Mouse (Mus musculus): ENCODE data around the gene Prom2. TPM values are rescaled to one million over a fixed set of nuclear protein-coding genes. Genes with fewer than 3 reads are reported as not detected.
A peak's percentile ranks its signal among the peaks of the same experiment; 100 is the strongest.

The Prom2 gene
- 12.1 and 14.1 TPM in 2 replicates for polyA plus RNA-seq (2014; fragmentation: Nextera tagmentation; extraction: Ambion mirVana)

- Histone ChIP-seq H3K36me3 (ENCODE audit: control insufficient read depth, insufficient read depth, low read length) (no peaks in the 10 kb centered on the region), H3K9me3 (ENCODE audit: control insufficient read depth, low read depth, low read length) (no peaks in the 10 kb centered on the region), H3K27ac (ENCODE audit: low read length) (peak within 1 kb of the TSS; percentile 48; the same call in 1 of the 2 replicates), H3K4me3 (ENCODE audit: low read depth, low read length) (peak within 1 kb of the TSS; percentile 23), H3K9ac (replicated peaks; ENCODE audit: low read depth, low read length) (0 out of 2 replicates have a peak within 1 kb of the TSS, but pooled peaks have one; percentile 2), H3K4me1 (ENCODE audit: control insufficient read depth, insufficient read depth, low read length) (no peaks in the 10 kb centered on the region), H3K4me2 (replicated peaks; ENCODE audit: low read depth, low read length) (peak within 1 kb of the TSS; percentile 33), H3K27me3 (ENCODE audit: control insufficient read depth, insufficient read depth, low read length) (peaks cover 25% of the 10 kb centered on the region)
- 4% methylated on average over 29 of the region's 29 CpGs for WGBS
- ATAC-seq (ENCODE audit: insufficient number of reproducible peaks, insufficient read depth, low FRiP score, low read depth), result peak; percentile 89
Measured at GRCm38 (mm10) chr2:127541185-127541584, at the start of gene Prom2. Gene Prom2, minus strand, starts transcription at chr2:127541467.

DNA sequence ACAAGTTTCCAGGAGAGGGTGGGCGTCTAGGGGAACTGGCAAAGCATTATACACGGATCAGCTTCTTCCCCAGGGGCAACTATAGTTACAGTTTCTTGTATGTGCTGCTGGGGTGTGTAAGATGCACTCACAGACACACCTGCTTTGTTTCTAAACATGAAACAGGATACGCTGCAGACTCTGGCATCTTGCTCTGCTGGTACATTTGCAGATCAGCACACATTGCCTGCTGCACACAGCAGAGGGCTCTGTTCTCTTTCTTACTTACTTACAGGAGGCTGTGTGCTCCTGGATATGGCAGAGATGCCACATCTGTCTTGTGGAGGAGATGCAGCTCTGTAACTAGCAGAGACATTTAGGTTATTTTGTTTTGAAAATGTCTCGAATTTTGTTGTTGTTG, 49.6 kb upstream of the Prom2 start:
- H3K27ac ChIP-seq (ENCODE audit: low read length), result no peak overlapping the region
- no peak for ATAC-seq (ENCODE audit: insufficient number of reproducible peaks, insufficient read depth, low FRiP score, low read depth)
- H3K4me2 ChIP-seq (replicated peaks; ENCODE audit: low read depth, low read length), result no peak overlapping the region
- H3K9ac ChIP-seq (replicated peaks; ENCODE audit: low read depth, low read length), result no peak overlapping the region
- WGBS, result 78% methylated on average over 4 of the region's 4 CpGs
- H3K4me1 ChIP-seq (ENCODE audit: control insufficient read depth, insufficient read depth, low read length), result peaks cover 7% of the 10 kb centered on the region
- H3K4me3 ChIP-seq (ENCODE audit: low read depth, low read length), result no peak overlapping the region
- no peaks in the 10 kb centered on the region for H3K9me3 ChIP-seq (ENCODE audit: control insufficient read depth, low read depth, low read length)
- peaks cover 19% of the 10 kb centered on the region for H3K36me3 ChIP-seq (ENCODE audit: control insufficient read depth, insufficient read depth, low read length)
- no peaks in the 10 kb centered on the region for H3K27me3 ChIP-seq (ENCODE audit: control insufficient read depth, insufficient read depth, low read length)

DNA sequence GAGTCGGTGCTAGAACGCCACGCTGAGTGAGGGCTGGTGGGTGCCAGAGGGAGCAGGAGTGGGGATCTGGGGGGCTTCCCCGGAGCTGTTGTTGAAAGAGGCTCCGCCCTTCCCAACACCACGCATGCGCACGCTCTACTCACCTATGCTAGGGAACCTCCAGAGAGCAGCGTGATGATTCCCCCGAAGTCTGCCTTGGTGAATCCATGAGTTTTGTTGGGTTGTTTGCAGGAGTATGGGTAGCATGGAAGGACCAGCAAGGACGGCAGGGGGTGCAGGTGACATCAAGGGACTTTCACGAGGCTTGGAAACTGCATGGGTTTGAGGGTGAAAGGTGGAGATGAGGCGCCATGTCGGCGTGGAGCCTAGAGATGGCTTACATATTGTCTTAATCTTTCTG, 48.9 kb upstream of the Prom2 start:
- Histone ChIP-seq H3K27ac (ENCODE audit: low read length) (no peak overlapping the region), H3K9ac (replicated peaks; ENCODE audit: low read depth, low read length) (no peak overlapping the region), H3K4me1 (ENCODE audit: control insufficient read depth, insufficient read depth, low read length) (peaks cover 7% of the 10 kb centered on the region), H3K36me3 (ENCODE audit: control insufficient read depth, insufficient read depth, low read length) (peaks cover 16% of the 10 kb centered on the region), H3K4me2 (replicated peaks; ENCODE audit: low read depth, low read length) (no peak overlapping the region), H3K9me3 (ENCODE audit: control insufficient read depth, low read depth, low read length) (no peaks in the 10 kb centered on the region), H3K27me3 (ENCODE audit: control insufficient read depth, insufficient read depth, low read length) (no peaks in the 10 kb centered on the region), H3K4me3 (ENCODE audit: low read depth, low read length) (no peak overlapping the region)
- WGBS, result 70% methylated on average over 15 of the region's 15 CpGs
- no peak for ATAC-seq (ENCODE audit: insufficient number of reproducible peaks, insufficient read depth, low FRiP score, low read depth)

DNA sequence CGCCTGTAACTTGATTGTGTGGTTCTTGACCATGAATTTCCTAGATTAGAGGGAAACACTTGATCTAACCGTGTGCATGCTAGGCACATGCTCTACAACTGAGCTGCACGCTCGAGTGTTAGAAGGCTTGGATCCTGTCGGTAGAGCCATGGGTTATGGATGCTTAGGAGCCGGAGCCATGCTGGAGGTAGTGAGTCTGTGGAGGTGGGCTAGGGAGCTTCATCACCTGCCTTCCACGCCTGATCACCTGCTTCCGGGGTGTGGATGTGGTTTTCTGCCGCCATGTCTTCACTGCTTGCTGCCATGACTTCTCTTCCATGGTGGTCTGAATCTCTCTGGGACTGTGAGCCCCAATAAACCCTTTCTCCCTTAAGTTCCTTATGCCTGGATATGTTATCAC, 47.6 kb upstream of the Prom2 start:
- no peaks in the 10 kb centered on the region for H3K27me3 ChIP-seq (ENCODE audit: control insufficient read depth, insufficient read depth, low read length)
- no peak for ATAC-seq (ENCODE audit: insufficient number of reproducible peaks, insufficient read depth, low FRiP score, low read depth)
- WGBS, result 88% methylated on average over 9 of the region's 9 CpGs
- H3K9ac ChIP-seq (replicated peaks; ENCODE audit: low read depth, low read length), result no peak overlapping the region
- peaks cover 7% of the 10 kb centered on the region for H3K4me1 ChIP-seq (ENCODE audit: control insufficient read depth, insufficient read depth, low read length)
- no peak overlapping the region for H3K4me3 ChIP-seq (ENCODE audit: low read depth, low read length)
- peaks cover 9% of the 10 kb centered on the region for H3K36me3 ChIP-seq (ENCODE audit: control insufficient read depth, insufficient read depth, low read length)
- no peak overlapping the region for H3K4me2 ChIP-seq (replicated peaks; ENCODE audit: low read depth, low read length)
- no peaks in the 10 kb centered on the region for H3K9me3 ChIP-seq (ENCODE audit: control insufficient read depth, low read depth, low read length)
- no peak overlapping the region for H3K27ac ChIP-seq (ENCODE audit: low read length)

- peak overlapping the region; percentile 97 for H3K4me3 ChIP-seq (ENCODE audit: low read depth, low read length)
- peaks cover 7% of the 10 kb centered on the region for H3K4me1 ChIP-seq (ENCODE audit: control insufficient read depth, insufficient read depth, low read length)
- no peaks in the 10 kb centered on the region for H3K9me3 ChIP-seq (ENCODE audit: control insufficient read depth, low read depth, low read length)
- H3K36me3 ChIP-seq (ENCODE audit: control insufficient read depth, insufficient read depth, low read length), result peaks cover 7% of the 10 kb centered on the region
- H3K27me3 ChIP-seq (ENCODE audit: control insufficient read depth, insufficient read depth, low read length), result no peaks in the 10 kb centered on the region
- H3K9ac ChIP-seq (replicated peaks; ENCODE audit: low read depth, low read length), result peak overlapping the region; percentile 86
- 0% methylated on average over 22 of the region's 22 CpGs for WGBS
- 0 out of 2 replicates have a peak, but pooled peaks have one; percentile 4 for ATAC-seq (ENCODE audit: insufficient number of reproducible peaks, insufficient read depth, low FRiP score, low read depth)
- peak overlapping the region; percentile 86 for H3K27ac ChIP-seq (ENCODE audit: low read length)
- H3K4me2 ChIP-seq (replicated peaks; ENCODE audit: low read depth, low read length), result peak overlapping the region; percentile 85
Measured at GRCm38 (mm10) chr2:127587514-127587844, 46.2 kb upstream of the Prom2 start.

GRCm38 (mm10) chr2:127586694-127587513, 45.6 kb upstream of the Prom2 start, which contains the start of the genes Zfp661 and Mrps5:
Gene Zfp661, minus strand, starts transcription at chr2:127587094.
Gene Mrps5, plus strand, starts transcription at chr2:127587222.
- 4% methylated on average over 39 of the region's 39 CpGs for WGBS

DNA sequence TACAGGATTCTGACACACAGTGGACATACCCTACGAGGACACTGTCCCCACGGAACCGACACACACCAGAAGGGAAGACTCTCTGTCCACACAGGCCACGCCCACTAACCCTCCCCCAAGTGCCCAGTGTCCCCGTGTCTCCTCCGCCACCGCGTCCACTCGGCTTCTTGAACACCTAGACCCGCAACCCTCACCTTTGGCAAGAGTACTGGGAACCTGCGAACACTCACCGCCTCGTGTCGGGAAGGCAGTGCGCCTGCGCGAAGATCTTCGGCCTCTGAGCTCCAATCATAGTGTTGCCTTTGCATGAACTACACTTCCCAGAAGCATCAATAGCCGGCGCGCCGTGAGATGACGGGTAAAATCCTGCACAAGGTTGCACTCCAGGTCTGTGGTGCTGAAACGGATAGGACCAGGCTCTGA, 43.2 kb upstream of the Prom2 start:
- no peak overlapping the region for H3K27ac ChIP-seq (ENCODE audit: low read length)
- ATAC-seq (ENCODE audit: insufficient number of reproducible peaks, insufficient read depth, low FRiP score, low read depth), result peak; percentile 77
- H3K36me3 ChIP-seq (ENCODE audit: control insufficient read depth, insufficient read depth, low read length), result no peaks in the 10 kb centered on the region
- peak overlapping the region; percentile 52 for H3K9ac ChIP-seq (replicated peaks; ENCODE audit: low read depth, low read length)
- H3K4me2 ChIP-seq (replicated peaks; ENCODE audit: low read depth, low read length), result peak overlapping the region; percentile 87
- peaks cover 7% of the 10 kb centered on the region for H3K4me1 ChIP-seq (ENCODE audit: control insufficient read depth, insufficient read depth, low read length)
- peak overlapping the region; percentile 58 for H3K4me3 ChIP-seq (ENCODE audit: low read depth, low read length)
- H3K9me3 ChIP-seq (ENCODE audit: control insufficient read depth, low read depth, low read length), result no peaks in the 10 kb centered on the region
- no peaks in the 10 kb centered on the region for H3K27me3 ChIP-seq (ENCODE audit: control insufficient read depth, insufficient read depth, low read length)
- WGBS, result under 1% methylated on average over 24 of the region's 24 CpGs

More at GRCm38 (mm10) chr2:127586694-127587513, 45.6 kb upstream of the Prom2 start, which contains the start of the genes Zfp661 and Mrps5:
- Histone ChIP-seq H3K27ac (ENCODE audit: low read length) (peak within 1 kb of the TSS; percentile 86), H3K4me3 (ENCODE audit: low read depth, low read length) (peak within 1 kb of the TSS; percentile 97), H3K4me2 (replicated peaks; ENCODE audit: low read depth, low read length) (peak within 1 kb of the TSS; percentile 85), H3K9ac (replicated peaks; ENCODE audit: low read depth, low read length) (peak within 1 kb of the TSS; percentile 86), H3K27me3 (ENCODE audit: control insufficient read depth, insufficient read depth, low read length) (no peaks in the 10 kb centered on the region), H3K4me1 (ENCODE audit: control insufficient read depth, insufficient read depth, low read length) (peaks cover 7% of the 10 kb centered on the region), H3K9me3 (ENCODE audit: control insufficient read depth, low read depth, low read length) (no peaks in the 10 kb centered on the region), H3K36me3 (ENCODE audit: control insufficient read depth, insufficient read depth, low read length) (peaks cover 4% of the 10 kb centered on the region; the same call in 1 of the 2 replicates)
- ATAC-seq (ENCODE audit: insufficient number of reproducible peaks, insufficient read depth, low FRiP score, low read depth), result peak; percentile 85

DNA sequence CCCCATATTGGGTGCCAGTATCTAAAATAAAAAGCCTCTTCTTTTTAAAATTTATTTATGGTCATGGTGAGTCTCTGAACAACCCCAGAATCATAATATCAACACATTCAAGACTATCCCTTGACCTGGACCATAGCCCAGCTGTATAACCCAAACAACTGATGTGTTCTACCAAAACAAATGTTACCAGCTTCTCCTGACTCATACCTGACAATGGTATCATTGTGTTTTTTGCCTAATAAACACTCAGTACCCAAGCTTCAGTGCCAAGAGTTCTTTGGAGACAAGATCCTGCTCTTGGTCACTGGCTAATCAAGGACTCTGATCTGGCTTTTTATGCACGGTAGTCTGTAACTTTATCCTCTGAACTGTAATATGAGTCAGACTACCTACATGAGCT, 32.1 kb upstream of the Prom2 start:
- Histone ChIP-seq H3K4me2 (replicated peaks; ENCODE audit: low read depth, low read length) (no peak overlapping the region), H3K27ac (ENCODE audit: low read length) (no peak overlapping the region), H3K4me3 (ENCODE audit: low read depth, low read length) (no peak overlapping the region), H3K36me3 (ENCODE audit: control insufficient read depth, insufficient read depth, low read length) (0 out of 2 replicates have a peak, but pooled peaks cover 7% of the 10 kb centered on the region), H3K4me1 (ENCODE audit: control insufficient read depth, insufficient read depth, low read length) (no peaks in the 10 kb centered on the region), H3K27me3 (ENCODE audit: control insufficient read depth, insufficient read depth, low read length) (no peaks in the 10 kb centered on the region), H3K9ac (replicated peaks; ENCODE audit: low read depth, low read length) (no peak overlapping the region), H3K9me3 (ENCODE audit: control insufficient read depth, low read depth, low read length) (no peaks in the 10 kb centered on the region; the same call in 1 of the 2 replicates)
- 49% methylated on average over 1 of the region's 1 CpGs for WGBS
- ATAC-seq (ENCODE audit: insufficient number of reproducible peaks, insufficient read depth, low FRiP score, low read depth), result no peak

All from stomach, embryonic 14.5 days (tissue).